Mouse (Mus musculus) MEL (cell line): ENCODE data around the gene Abtb1. TPM values are rescaled to one million over a fixed set of nuclear protein-coding genes. Genes with fewer than 3 reads are reported as not detected.

Source experiments
- DNase-seq: peaks from one replicate; pipeline ENCODE4 v3.0.0; 2011; ENCODE audit warnings: low read depth, low spot score
- H3K27ac ChIP-seq: 2 replicates; pipeline ENCODE4 v1.5.1; 2012; ENCODE audit warnings: low read depth, mild to moderate bottlenecking, control low read depth, low read length, moderate library complexity; ENCODE audit not compliant: control insufficient read depth
- H3K27me3 ChIP-seq, 2 experiments: fragments of 150-350 bp in 1 of 2; sonication (generic) in 1 of 2; 2 replicates each; pipeline ENCODE4 v1.6.1; 2012; ENCODE audit warnings: low read length in 2 of 2, mild to moderate bottlenecking in 2 of 2, improper control_type of control experiment in 1 of 2, moderate library complexity in 1 of 2; ENCODE audit not compliant: insufficient read depth in 2 of 2, control insufficient read depth in 1 of 2
- H3K36me3 ChIP-seq, 2 experiments: 2 replicates each; pipeline ENCODE4 v1.6.1; 2012 to 2014; ENCODE audit warnings: low read length in 2 of 2, improper control_type of control experiment in 1 of 2, inconsistent platforms in 1 of 2, mild to moderate bottlenecking in 1 of 2; ENCODE audit not compliant: insufficient read depth in 2 of 2, control insufficient read depth in 1 of 2
- H3K4me1 ChIP-seq, 2 experiments: fragments of 150-350 bp in 1 of 2; sonication (generic) in 1 of 2; 2 replicates each; pipeline ENCODE4 v1.6.1; 2012; ENCODE audit warnings: low read length in 2 of 2, improper control_type of control experiment in 1 of 2, mild to moderate bottlenecking in 1 of 2; ENCODE audit not compliant: insufficient read depth in 2 of 2, control insufficient read depth in 1 of 2
- H3K4me3 ChIP-seq, 2 experiments: fragments of 150-350 bp in 1 of 2; sonication (generic) in 1 of 2; 2 replicates each; pipeline ENCODE4 v1.5.1; 2012; ENCODE audit warnings: low read depth in 2 of 2, low read length in 2 of 2, mild to moderate bottlenecking in 2 of 2, moderate library complexity in 2 of 2, control low read depth in 1 of 2, improper control_type of control experiment in 1 of 2; ENCODE audit not compliant: control insufficient read depth in 1 of 2, insufficient read depth in 1 of 2
- H3K79me2 ChIP-seq: 2 replicates; pipeline ENCODE4 v1.6.1; 2012; ENCODE audit warnings: mild to moderate bottlenecking, low read length, moderate library complexity; ENCODE audit not compliant: control insufficient read depth, poor library complexity, insufficient read depth
- H3K9ac ChIP-seq: 2 replicates; pipeline ENCODE4 v1.6.1; 2012; ENCODE audit warnings: low read depth, mild to moderate bottlenecking, control low read depth, low read length, moderate library complexity; ENCODE audit not compliant: control insufficient read depth, poor library complexity, severe bottlenecking
- H3K9me3 ChIP-seq: fragments of 150-350 bp; sonication (generic); replicated peaks from 2 replicates; pipeline ENCODE4 v1.6.1; 2012; ENCODE audit warnings: mild to moderate bottlenecking, low read length, improper control_type of control experiment, moderate library complexity; ENCODE audit not compliant: insufficient read depth
- CHD1 ChIP-seq: IDR thresholded peaks from 2 replicates; pipeline ENCODE4 v1.6.1; 2012; ENCODE audit warnings: low read depth, mild to moderate bottlenecking, inconsistent platforms, low read length, improper control_type of control experiment
- CTCF ChIP-seq, 3 experiments: IDR thresholded peaks in 2 of 3; conservative IDR thresholded peaks in 1 of 3; 2 replicates each; pipeline ENCODE4 v1.5.1; 2011 to 2012; ENCODE audit warnings: low read length in 3 of 3, low read depth in 2 of 3, mild to moderate bottlenecking in 2 of 3, improper control_type of control experiment in 1 of 3, inconsistent platforms in 1 of 3, mixed read lengths in 1 of 3, moderate library complexity in 1 of 3; ENCODE audit not compliant: control insufficient read depth in 1 of 3, insufficient read depth in 1 of 3, poor library complexity in 1 of 3, severe bottlenecking in 1 of 3
- ELF1 ChIP-seq: IDR thresholded peaks from 2 replicates; pipeline ENCODE4 v1.6.1; 2014; ENCODE audit warnings: low read depth, mild to moderate bottlenecking, inconsistent platforms, low read length, improper control_type of control experiment, moderate library complexity
- GABPA ChIP-seq: IDR thresholded peaks from 2 replicates; pipeline ENCODE4 v1.6.1; 2012; ENCODE audit warnings: low read depth, mild to moderate bottlenecking, inconsistent platforms, low read length, improper control_type of control experiment, moderate library complexity
- HCFC1 ChIP-seq: IDR thresholded peaks from 2 replicates; pipeline ENCODE4 v1.6.1; 2012; ENCODE audit warnings: low read depth, mild to moderate bottlenecking, inconsistent platforms, low read length, improper control_type of control experiment, moderate library complexity
- KAT2A ChIP-seq: conservative IDR thresholded peaks from 2 replicates; pipeline ENCODE4 v1.6.1; 2012; ENCODE audit warnings: low read depth, low read length, improper control_type of control experiment, inconsistent platforms
- MYB ChIP-seq: IDR thresholded peaks from 2 replicates; pipeline ENCODE4 v1.6.1; 2011; ENCODE audit warnings: mild to moderate bottlenecking, low read depth, low read length, improper control_type of control experiment
- MYC ChIP-seq: IDR thresholded peaks from 2 replicates; pipeline ENCODE4 v1.6.1; 2011; ENCODE audit warnings: low read depth, mild to moderate bottlenecking, low read length, improper control_type of control experiment, moderate library complexity
- POLR2AphosphoS5 ChIP-seq: IDR thresholded peaks from 2 replicates; pipeline ENCODE4 v1.6.1; 2012; ENCODE audit warnings: low read depth, borderline replicate concordance, mild to moderate bottlenecking, inconsistent platforms, low read length, moderate library complexity, mixed read lengths
- RAD21 ChIP-seq: IDR thresholded peaks from 2 replicates; pipeline ENCODE4 v1.6.1; 2011; ENCODE audit warnings: mild to moderate bottlenecking, low read depth, low read length, improper control_type of control experiment
- RCOR1 ChIP-seq: IDR thresholded peaks from 2 replicates; pipeline ENCODE4 v1.6.1; 2012; ENCODE audit warnings: low read depth, mild to moderate bottlenecking, inconsistent platforms, low read length, improper control_type of control experiment
- SIN3A ChIP-seq: IDR thresholded peaks from 2 replicates; pipeline ENCODE4 v1.6.1; 2012; ENCODE audit warnings: low read length, improper control_type of control experiment, inconsistent platforms
- SMC3 ChIP-seq: IDR thresholded peaks from 2 replicates; pipeline ENCODE4 v1.6.1; 2011; ENCODE audit warnings: low read depth, low read length, improper control_type of control experiment
- TAL1 ChIP-seq: IDR thresholded peaks from 2 replicates; pipeline ENCODE4 v1.6.1; 2012; ENCODE audit warnings: mild to moderate bottlenecking, inconsistent platforms, low read length, moderate library complexity, mixed read lengths
- TBP ChIP-seq: IDR thresholded peaks from 2 replicates; pipeline ENCODE4 v1.8.0; 2011; ENCODE audit warnings: low read depth, low read length, improper control_type of control experiment
- USF2 ChIP-seq, 2 experiments: IDR thresholded peaks; 2 replicates each; pipeline ENCODE4 v1.6.1; 2011 to 2012; ENCODE audit warnings: improper control_type of control experiment in 2 of 2, low read length in 2 of 2, borderline replicate concordance in 1 of 2, inconsistent platforms in 1 of 2, low read depth in 1 of 2, mild to moderate bottlenecking in 1 of 2; ENCODE audit not compliant: insufficient read depth in 1 of 2
- ZC3H11A ChIP-seq: IDR thresholded peaks from 2 replicates; pipeline ENCODE4 v1.6.1; 2012; ENCODE audit warnings: low read depth, mild to moderate bottlenecking, inconsistent platforms, low read length, improper control_type of control experiment
- ZKSCAN1 ChIP-seq: IDR thresholded peaks from 2 replicates; pipeline ENCODE4 v1.6.1; 2012; ENCODE audit warnings: low read depth, mild to moderate bottlenecking, inconsistent platforms, low read length, improper control_type of control experiment, moderate library complexity
- ZMIZ1 ChIP-seq: IDR thresholded peaks from 2 replicates; pipeline ENCODE4 v1.6.1; 2012; ENCODE audit warnings: low read depth, mild to moderate bottlenecking, inconsistent platforms, low read length, improper control_type of control experiment, moderate library complexity
- polyA plus RNA-seq, 2 experiments: library from polyadenylated mRNA; stranded (reverse) in 1 of 2; unstranded in 1 of 2; fragments of >175 nt in 1 of 2; fragments of >200 nt in 1 of 2; gene quantifications; 2 replicates each; pipeline versions ENCODE4 v1.2.1 to v1.2.4; 2012; ENCODE audit warnings: low replicate concordance in 2 of 2, low read depth in 1 of 2; ENCODE audit not compliant: insufficient read length in 2 of 2, insufficient read depth in 1 of 2, missing spikeins in 1 of 2
- total RNA-seq: library from RNA; depleted of rRNA; stranded (reverse); fragments of 300-350 nt; gene quantifications from 2 replicates; pipeline ENCODE4 v1.2.3, GENCODE M21; 2012

Abtb1 gene
- total and polyA plus RNA-seq, 3 experiments = 7.4 to 16.9 TPM; not detected in 1

DNA sequence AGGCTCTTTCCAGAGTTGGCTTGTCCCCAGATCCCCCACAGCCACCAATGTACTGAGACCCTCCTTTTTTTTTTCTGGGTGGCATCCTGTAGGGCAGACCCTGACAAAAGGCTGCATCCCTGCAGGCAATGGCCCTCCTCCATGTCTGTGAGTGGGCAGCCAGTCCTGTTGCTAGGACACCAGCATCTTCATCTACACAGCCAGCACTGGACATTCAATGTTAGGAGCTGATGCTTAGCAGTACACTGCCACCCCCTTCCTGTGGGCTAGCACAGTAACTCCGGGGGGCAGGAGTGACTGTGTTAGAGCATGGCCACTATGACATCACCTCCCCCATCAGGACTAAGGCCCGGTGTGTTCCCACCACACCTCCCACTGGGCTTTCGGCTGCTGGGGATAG, 26.7 kb downstream of the Abtb1 start:
- no peak overlapping the region for H3K4me3 ChIP-seq
- H3K9me3 ChIP-seq = no peaks in the 10 kb centered on the region
- no peaks in the 10 kb centered on the region for H3K36me3 ChIP-seq
- peaks cover 2 to 3% of the 10 kb centered on the region in 2 experiments; a peak in 3 of 4 replicates for H3K27me3 ChIP-seq
- no peaks in the 10 kb centered on the region for H3K79me2 ChIP-seq
- no peak overlapping the region for H3K9ac ChIP-seq
- no peaks in the 10 kb centered on the region for H3K4me1 ChIP-seq
- H3K27ac ChIP-seq = no peak overlapping the region
- no peak for DNase-seq
- no peak for TF ChIP-seq GABPA
- TF ChIP-seq MYB = no peak
- TF ChIP-seq SIN3A = no peak
- TF ChIP-seq CTCF (IDR thresholded peaks at IDR 0.05 in 2 of 3, conservative IDR thresholded peaks at IDR 0.05 in 1 of 3; ENCODE audit: control insufficient read depth in 1 of 3, insufficient read depth in 1 of 3, low read depth in 2 of 3, low read length in 3 of 3, poor library complexity in 1 of 3, severe bottlenecking in 1 of 3) = no peak
- no peak for TF ChIP-seq HCFC1
- TF ChIP-seq USF2 (IDR thresholded peaks at IDR 0.05; ENCODE audit: borderline replicate concordance in 1 of 2, insufficient read depth in 1 of 2, low read depth in 1 of 2, low read length in 2 of 2) = no peak
- no peak for TF ChIP-seq RCOR1
- TF ChIP-seq ZMIZ1 = no peak

DNA sequence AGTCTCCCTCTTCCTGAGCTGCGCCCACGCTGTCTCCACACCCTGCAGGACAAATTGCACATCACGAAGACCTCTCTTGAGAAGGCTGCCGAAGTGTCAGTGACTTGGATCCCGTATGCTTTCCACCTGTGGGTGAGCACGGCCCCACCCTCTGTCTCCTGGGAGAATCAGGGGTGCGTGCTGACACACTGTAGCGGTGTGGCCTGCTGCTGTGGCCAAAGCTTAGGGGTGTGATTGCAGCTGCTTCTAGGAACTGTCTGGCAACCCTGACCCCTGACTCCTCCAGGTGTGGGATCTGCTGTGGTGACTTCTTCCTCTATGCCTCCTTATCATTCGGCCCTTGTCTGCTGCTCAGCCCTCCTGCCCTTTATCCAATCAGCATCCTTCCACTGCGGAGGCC, 28.0 kb downstream of the Abtb1 start:
- Histone ChIP-seq H3K4me1 (no peaks in the 10 kb centered on the region), H3K79me2 (no peaks in the 10 kb centered on the region), H3K27me3 (peaks cover 3 to 4% of the 10 kb centered on the region in 2 experiments; a peak in 3 of 4 replicates), H3K4me3 (no peak overlapping the region), H3K36me3 (no peaks in the 10 kb centered on the region), H3K9ac (no peak overlapping the region), H3K27ac (no peak overlapping the region), H3K9me3 (no peaks in the 10 kb centered on the region)
- TF ChIP-seq ELF1 (no peak), KAT2A (no peak)
- no peak for DNase-seq

DNA sequence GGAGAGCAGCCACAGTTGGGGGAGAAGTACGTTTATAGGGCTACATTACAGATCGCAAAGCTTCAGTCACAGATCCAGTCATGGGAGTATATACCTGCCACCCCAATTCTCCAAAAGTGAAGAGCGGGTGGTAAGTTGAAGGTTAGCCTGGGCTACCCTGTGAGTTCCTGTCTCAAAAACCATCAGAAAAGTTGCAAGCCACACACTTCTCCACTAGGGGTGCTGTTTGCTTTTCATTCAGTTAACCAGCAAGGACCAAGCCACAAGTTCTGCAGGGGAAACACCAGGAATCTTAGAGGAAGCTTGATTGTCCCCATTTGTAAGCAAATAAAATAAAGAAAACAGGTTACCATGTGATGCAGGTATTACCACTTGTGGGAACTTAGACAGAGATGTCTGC, 28.9 kb downstream of the Abtb1 start:
- Histone ChIP-seq H3K9ac (no peak overlapping the region), H3K9me3 (no peaks in the 10 kb centered on the region), H3K27ac (no peak overlapping the region), H3K27me3 (peaks cover under 1 to 5% of the 10 kb centered on the region in 2 experiments; a peak in 3 of 4 replicates), H3K4me3 (no peak overlapping the region), H3K4me1 (no peaks in the 10 kb centered on the region), H3K79me2 (no peaks in the 10 kb centered on the region), H3K36me3 (no peaks in the 10 kb centered on the region)
- TF ChIP-seq CTCF (IDR thresholded peaks at IDR 0.05 in 2 of 3, conservative IDR thresholded peaks at IDR 0.05 in 1 of 3; ENCODE audit: control insufficient read depth in 1 of 3, insufficient read depth in 1 of 3, low read depth in 2 of 3, low read length in 3 of 3, poor library complexity in 1 of 3, severe bottlenecking in 1 of 3) = peak; percentile 58 to 85 (median 76)
- no peak for TF ChIP-seq MYC
- TF ChIP-seq TBP = no peak
- peak; percentile 53 for TF ChIP-seq SMC3
- peak; percentile 41; the same call in 1 of the 2 replicates for TF ChIP-seq ZC3H11A
- no peak for TF ChIP-seq TAL1
- peak; percentile 70 for TF ChIP-seq RAD21
- TF ChIP-seq POLR2AphosphoS5 = no peak
- no peak for TF ChIP-seq ZKSCAN1
- TF ChIP-seq CHD1 = no peak
- DNase-seq = peak; percentile 70
